Mouse (Mus musculus) CD4-positive, CD25-positive, alpha-beta regulatory T cell, adult 9 weeks (primary cell): ENCODE results near the gene Gm28827. TPM values are rescaled to one million over a fixed set of nuclear protein-coding genes. Genes with fewer than 3 reads are reported as not detected.

Source experiments
- polyA plus RNA-seq: library from polyadenylated mRNA; unstranded; fragments of 100-300 nt; shearing (Covaris generic); gene quantifications from one replicate; pipeline ENCODE4 v1.2.1, GENCODE M21; 2017

The Gm28827 gene
- polyA plus RNA-seq, result not detected

GRCm38 (mm10) chrY:83030647-83031046 lies at the start of gene Gm28827:
Gene Gm28827 (plus strand): TSS chrY:83030947.

